Mouse (Mus musculus): ENCODE measurements at regions not wholly inside any gene's neighbourhood (a gene's known extent, or its start where the extent isn't known, plus 50 kb on each side); places are given as distances from the start of the nearest gene placed in this dataset.

- peak; percentile 47 to 49 for DNase-seq (ENCODE audit: low spot score in 2 of 2)
These were observed 67.7 kb upstream of the BC052040 start for GRCm38 (mm10) chr2:115513774-115514231.

GRCm38 (mm10) chr2:115514831-115515428 lies 66.6 kb upstream of the BC052040 start:
- DNase-seq (ENCODE audit: low spot score in 2 of 2): peak; percentile 10 to 24

GRCm38 (mm10) chr2:115515470-115515869 lies 66.0 kb upstream of the BC052040 start:
- no peak for DNase-seq (ENCODE audit: low spot score in 2 of 2)

- no peak for DNase-seq (ENCODE audit: low spot score in 2 of 2)
These were observed 64.7 kb upstream of the BC052040 start for GRCm38 (mm10) chr2:115516824-115517223.

- no peak for DNase-seq (ENCODE audit: low spot score in 2 of 2)
These were observed 61.5 kb upstream of the BC052040 start for GRCm38 (mm10) chr2:115519974-115520373.

- DNase-seq (ENCODE audit: low spot score in 2 of 2): no peak
These were observed 60.9 kb upstream of the BC052040 start for GRCm38 (mm10) chr2:115520413-115521139.

GRCm38 (mm10) chr2:115529878-115530277 lies 51.6 kb upstream of the BC052040 start:
- DNase-seq (ENCODE audit: low spot score in 2 of 2): no peak
